Mouse (Mus musculus) limb, embryonic 11.5 days (tissue): ENCODE measurements around the gene Gm21190. TPM values are rescaled to one million over a fixed set of nuclear protein-coding genes. Genes with fewer than 3 reads are reported as not detected.
"Not testable (repeated sequence)": the region's sequence is repeated elsewhere in the genome, so short reads cannot be mapped to it uniquely, and the experiment has no call there.

ENCODE experiments used
- ATAC-seq: fragments of 200-750 bp; cut with Nextera tagmentation; 2 replicates; pipeline ENCODE4 v1.8.0; 2017; ENCODE audit warnings: low read depth; ENCODE audit not compliant: insufficient number of reproducible peaks, low FRiP score, low TSS enrichment
- DNase-seq: peaks from one replicate; pipeline ENCODE4 v3.0.0-alpha.2; 2015; ENCODE audit warnings: low spot score
- H3K27ac ChIP-seq: fragments of 300-500 bp; sonication (generic); replicated peaks from 2 replicates; pipeline ENCODE4 v1.5.1; 2014; ENCODE audit warnings: low read depth, mild to moderate bottlenecking, low read length
- H3K27me3 ChIP-seq: fragments of 300-500 bp; sonication (generic); 2 replicates; pipeline ENCODE4 v1.6.1; 2014; ENCODE audit warnings: mild to moderate bottlenecking, low read length, mixed read lengths; ENCODE audit not compliant: control insufficient read depth, insufficient read depth
- H3K36me3 ChIP-seq: fragments of 300-500 bp; sonication (generic); 2 replicates; pipeline ENCODE4 v1.6.1; 2014; ENCODE audit warnings: mild to moderate bottlenecking, low read length, moderate library complexity, mixed read lengths; ENCODE audit not compliant: control insufficient read depth, insufficient read depth
- H3K4me1 ChIP-seq: fragments of 300-500 bp; sonication (generic); 2 replicates; pipeline ENCODE4 v1.6.1; 2014; ENCODE audit warnings: low read length, mixed read lengths; ENCODE audit not compliant: control insufficient read depth, insufficient read depth
- H3K4me2 ChIP-seq: fragments of 300-500 bp; sonication (generic); 2 replicates; pipeline ENCODE4 v1.6.1; 2014; ENCODE audit warnings: low read depth, mild to moderate bottlenecking, moderate library complexity; ENCODE audit not compliant: severe bottlenecking
- H3K4me3 ChIP-seq: fragments of 300-500 bp; sonication (generic); 2 replicates; pipeline ENCODE4 v1.5.1; 2014; ENCODE audit warnings: low read depth, low read length
- H3K9ac ChIP-seq: fragments of 300-500 bp; sonication (generic); 2 replicates; pipeline ENCODE4 v1.6.1; 2014; ENCODE audit warnings: mild to moderate bottlenecking, low read length
- H3K9me3 ChIP-seq: fragments of 300-500 bp; sonication (generic); 2 replicates; pipeline ENCODE4 v1.6.1; 2016; ENCODE audit warnings: low read length; ENCODE audit not compliant: control insufficient read depth
- WGBS: fragments of 180-500 bp; shearing (Covaris S2); extraction: QIAGEN DNeasy Blood & Tissue Kit; methylation state at CpG from one replicate; pipeline ENCODE4 v1.1.7; 2014; 5-methylcytosine and 5-hydroxymethylcytosine counted together
- polyA plus RNA-seq: library from polyadenylated mRNA; unstranded; fragments of >200 nt; fragmentation: Nextera tagmentation; extraction: Ambion mirVana; gene quantifications from 2 replicates; pipeline ENCODE4 v1.2.1, GENCODE M21; 2014

The Gm21190 gene
- polyA plus RNA-seq, 1 experiment from 2014 or later = not detected

DNA sequence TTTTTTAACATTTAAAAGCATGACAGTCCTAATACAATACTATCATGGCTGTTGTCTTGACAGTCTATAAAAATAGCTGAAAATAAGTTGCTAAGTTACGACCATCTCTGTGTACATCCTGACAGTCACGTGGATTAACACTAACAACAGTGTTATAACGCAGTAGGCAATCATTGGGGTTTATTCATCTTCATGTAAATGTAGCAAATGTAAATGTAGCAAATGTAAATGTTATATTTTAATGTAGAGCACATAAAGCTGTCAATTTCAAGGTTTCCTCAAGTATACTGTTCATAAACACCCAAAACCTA lies 21.8 kb downstream of the Gm21190 start:
- no peak overlapping the region for H3K9ac ChIP-seq
- no peaks in the 10 kb centered on the region for H3K4me1 ChIP-seq
- H3K4me3 ChIP-seq = no peak overlapping the region
- no peak overlapping the region for H3K27ac ChIP-seq
- H3K4me2 ChIP-seq = no peak overlapping the region
- no peaks in the 10 kb centered on the region for H3K36me3 ChIP-seq
- no peaks in the 10 kb centered on the region for H3K27me3 ChIP-seq
- DNase-seq = no peak
- H3K9me3 ChIP-seq = peaks cover 7% of the 10 kb centered on the region
- WGBS = 73% methylated on average over 3 of the region's 3 CpGs
- ATAC-seq = no peak

DNA sequence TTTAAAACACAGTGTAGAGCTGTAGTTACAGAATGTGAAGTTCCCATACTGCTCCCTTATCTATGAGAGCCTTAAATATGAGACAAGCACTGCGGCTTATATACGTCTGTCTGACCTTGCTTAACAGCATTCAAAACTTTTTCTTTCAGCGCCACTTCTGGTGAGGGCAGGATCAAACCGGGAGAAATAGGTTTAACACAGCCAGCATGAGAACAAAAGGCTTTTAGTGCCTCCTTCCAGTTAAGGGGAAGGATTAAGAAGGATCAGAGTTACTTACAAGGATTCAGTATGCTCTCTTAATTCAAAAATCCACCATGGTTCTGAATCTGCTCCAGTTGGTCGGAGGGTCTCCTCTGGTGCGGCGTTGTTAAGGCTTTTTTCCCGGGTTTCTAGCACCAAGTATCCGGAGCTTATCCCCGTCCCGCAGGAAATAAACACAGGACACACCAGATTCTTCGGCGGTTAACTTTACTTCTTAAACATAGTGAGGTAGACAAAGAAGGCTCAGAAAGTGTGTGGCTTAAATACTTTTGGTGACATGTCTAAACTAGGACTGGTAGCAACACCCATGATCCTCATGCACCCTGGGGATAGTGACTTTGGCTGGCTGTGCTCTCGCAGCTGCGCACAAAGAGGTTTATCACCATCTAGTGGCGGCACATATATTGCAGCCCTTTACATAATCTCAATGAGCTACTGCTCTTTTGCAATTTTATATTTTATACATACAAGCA lies 22.3 kb downstream of the Gm21190 start:
- H3K9ac ChIP-seq = no peak overlapping the region
- peaks cover 6% of the 10 kb centered on the region for H3K9me3 ChIP-seq
- no peaks in the 10 kb centered on the region for H3K36me3 ChIP-seq
- H3K27ac ChIP-seq = no peak overlapping the region
- WGBS = 49% methylated on average over 16 of the region's 16 CpGs
- H3K27me3 ChIP-seq = no peaks in the 10 kb centered on the region
- DNase-seq = peak; percentile 77
- no peak overlapping the region for H3K4me2 ChIP-seq
- ATAC-seq = peak; percentile 72; the same call in 1 of the 2 replicates
- no peak overlapping the region for H3K4me3 ChIP-seq
- no peaks in the 10 kb centered on the region for H3K4me1 ChIP-seq

DNA sequence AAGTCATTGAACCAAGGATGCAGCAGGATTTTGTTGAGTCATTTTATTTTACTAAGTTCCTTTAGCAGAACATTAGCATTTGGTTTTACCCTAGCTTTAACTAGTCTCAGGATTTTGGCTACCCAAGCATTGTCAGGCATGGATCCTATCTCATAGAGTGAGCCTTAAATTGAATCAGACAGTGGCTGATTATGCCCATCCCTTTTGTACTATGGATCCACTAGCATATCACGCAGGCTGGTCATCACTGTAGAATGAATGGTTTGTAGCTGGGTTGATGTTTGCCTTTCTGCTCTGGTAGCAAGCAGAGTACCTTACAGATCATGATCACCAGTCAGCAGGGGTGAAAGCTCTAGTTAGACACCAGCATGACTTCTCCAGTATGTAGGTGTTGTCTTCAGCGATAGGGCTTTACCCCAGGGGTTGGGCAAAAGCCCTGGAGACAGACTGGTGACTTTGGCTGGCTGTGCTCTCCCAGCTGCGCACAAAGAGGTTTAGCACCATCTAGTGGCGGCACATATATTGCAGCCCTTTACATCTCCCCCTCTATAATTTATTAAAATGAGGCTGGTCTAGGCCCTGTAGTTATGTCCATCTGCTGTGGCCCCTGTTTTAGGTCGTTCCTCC lies 30.1 kb downstream of the Gm21190 start:
- H3K27me3 ChIP-seq, H3K4me1 ChIP-seq, H3K27ac ChIP-seq, H3K36me3 ChIP-seq, H3K4me2 ChIP-seq, H3K4me3 ChIP-seq, H3K9me3 ChIP-seq, H3K9ac ChIP-seq: not testable (repeated sequence)
- 31% methylated on average over 5 of the region's 5 CpGs for WGBS
- ATAC-seq (peak; percentile 90; the same call in 1 of the 2 replicates), DNase-seq (peak; percentile 22)

DNA sequence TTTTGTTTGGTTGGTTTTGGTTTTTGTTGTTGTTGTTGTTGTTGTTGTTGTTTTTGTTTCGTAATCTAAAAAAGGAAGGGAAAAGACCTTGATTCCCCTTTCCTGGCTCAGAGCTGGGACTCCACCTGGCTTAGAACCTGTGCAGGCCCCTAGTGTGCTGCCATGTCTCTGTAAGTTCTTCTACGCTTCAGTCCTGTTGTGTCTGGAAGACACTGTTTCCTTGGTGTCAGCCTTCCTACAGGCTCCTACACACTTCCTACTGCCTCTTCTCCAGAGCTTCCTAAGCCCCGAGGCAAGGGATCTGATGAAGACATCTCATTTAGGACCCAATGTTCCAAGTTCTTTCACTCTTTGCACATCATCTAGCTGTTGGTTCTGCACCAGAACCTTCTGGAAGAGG lies 30.7 kb downstream of the Gm21190 start:
- not testable (repeated sequence) for H3K36me3 ChIP-seq, H3K27ac ChIP-seq, H3K9me3 ChIP-seq, H3K9ac ChIP-seq, H3K27me3 ChIP-seq, H3K4me1 ChIP-seq, DNase-seq, H3K4me2 ChIP-seq, H3K4me3 ChIP-seq
- 80% methylated on average over 3 of the region's 3 CpGs for WGBS
- peak; percentile 57; the same call in 1 of the 2 replicates for ATAC-seq

DNA sequence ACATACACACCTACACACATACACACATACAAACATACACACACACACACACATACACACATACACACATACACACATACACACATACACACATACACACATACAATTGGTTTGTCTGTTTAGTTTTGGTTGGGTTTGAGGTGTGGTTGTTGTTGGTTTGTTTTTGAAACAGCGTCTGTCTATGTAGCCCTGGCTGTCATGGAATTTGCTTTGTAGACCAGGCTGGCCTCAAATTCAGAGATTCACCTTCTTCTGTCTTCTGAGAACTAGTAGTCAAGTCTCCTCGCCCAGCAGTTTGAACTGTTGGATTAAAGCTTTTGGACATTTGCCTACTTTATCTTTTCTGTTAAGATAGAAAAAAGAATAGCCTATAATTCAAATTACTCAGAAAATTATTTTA lies 38.1 kb downstream of the Gm21190 start:
- not testable (repeated sequence) for H3K27me3 ChIP-seq, H3K9ac ChIP-seq, H3K4me3 ChIP-seq, H3K27ac ChIP-seq, H3K4me2 ChIP-seq, H3K36me3 ChIP-seq, ATAC-seq, H3K4me1 ChIP-seq, H3K9me3 ChIP-seq
- peak; percentile 23 for DNase-seq
- WGBS = 64% methylated on average over 2 of the region's 2 CpGs

DNA sequence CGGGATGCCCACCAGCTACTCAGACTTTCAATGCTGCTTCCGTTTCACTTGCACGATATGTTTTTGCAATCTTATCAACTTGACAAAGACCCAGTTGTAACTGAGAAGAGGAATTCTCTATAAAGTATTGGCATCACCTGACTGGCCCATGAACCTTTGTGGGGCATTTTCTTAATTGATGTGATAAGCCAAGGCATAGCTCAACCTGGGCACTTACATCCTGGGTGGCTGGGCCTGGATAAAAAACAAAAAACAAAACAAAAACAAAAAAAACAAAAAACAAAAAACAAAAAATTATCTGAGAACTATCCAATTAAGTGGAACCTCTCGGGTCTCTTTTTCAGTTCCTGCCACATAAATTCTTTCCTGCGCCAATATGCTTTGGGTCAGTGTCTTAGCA lies 40.3 kb downstream of the Gm21190 start:
- H3K9me3 ChIP-seq = peaks cover 2% of the 10 kb centered on the region; the same call in 1 of the 2 replicates
- H3K36me3 ChIP-seq = no peaks in the 10 kb centered on the region
- no peak overlapping the region for H3K4me3 ChIP-seq
- ATAC-seq (peak; percentile 87), DNase-seq (peak; percentile 20)
- no peak overlapping the region for H3K27ac ChIP-seq
- H3K4me1 ChIP-seq = no peaks in the 10 kb centered on the region
- no peaks in the 10 kb centered on the region for H3K27me3 ChIP-seq
- 81% methylated on average over 5 of the region's 5 CpGs for WGBS
- H3K9ac ChIP-seq = no peak overlapping the region
- H3K4me2 ChIP-seq = no peak overlapping the region

DNA sequence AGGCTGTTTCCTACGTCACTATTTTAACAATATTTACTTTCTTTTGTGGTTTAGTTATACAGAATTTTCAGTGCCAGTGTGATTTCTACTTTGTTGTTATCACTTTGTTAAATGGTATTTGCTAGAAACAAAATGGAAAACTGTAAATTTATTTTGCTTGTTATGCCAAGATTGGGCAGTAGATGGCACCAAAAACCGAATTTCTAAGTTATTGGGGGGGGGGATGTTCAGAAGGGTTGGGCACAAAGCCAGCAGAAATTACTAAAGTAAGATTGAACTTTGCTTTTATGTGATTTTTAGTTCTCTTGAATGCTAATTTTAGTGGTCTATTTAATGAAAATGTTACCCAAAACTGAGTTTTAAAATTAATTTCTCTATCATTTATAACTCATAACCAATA lies 44.4 kb downstream of the Gm21190 start:
- H3K4me3 ChIP-seq, DNase-seq, H3K4me1 ChIP-seq, H3K9me3 ChIP-seq, H3K27me3 ChIP-seq, H3K36me3 ChIP-seq, H3K27ac ChIP-seq, ATAC-seq, H3K4me2 ChIP-seq, H3K9ac ChIP-seq: not testable (repeated sequence)
- WGBS = 27% methylated on average over 2 of the region's 2 CpGs

DNA sequence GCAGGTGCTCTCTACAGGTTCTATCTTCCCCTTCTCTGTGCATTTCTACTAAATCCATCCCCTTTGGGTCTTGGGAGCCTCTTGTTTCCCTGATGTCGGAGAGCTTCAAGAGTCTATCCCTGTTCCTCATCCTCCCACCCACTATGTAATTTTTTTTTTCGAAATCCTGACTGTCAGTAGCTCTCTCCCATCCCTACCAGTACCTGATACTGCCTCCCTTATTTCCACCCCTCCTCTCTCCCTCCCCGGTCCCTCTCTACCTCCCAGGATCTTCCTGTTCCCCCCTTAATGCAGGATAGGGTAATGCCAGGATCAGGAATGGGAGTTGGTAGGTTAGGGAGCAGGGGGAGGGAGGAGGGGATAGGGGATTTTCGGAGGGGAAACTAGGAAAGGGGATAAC lies 45.4 kb downstream of the Gm21190 start:
- DNase-seq = peak; percentile 19
- H3K27ac ChIP-seq, H3K36me3 ChIP-seq, H3K4me3 ChIP-seq, ATAC-seq, H3K4me1 ChIP-seq, H3K4me2 ChIP-seq, H3K9me3 ChIP-seq, H3K27me3 ChIP-seq, H3K9ac ChIP-seq: not testable (repeated sequence)
- WGBS = 59% methylated on average over 4 of the region's 4 CpGs

DNA sequence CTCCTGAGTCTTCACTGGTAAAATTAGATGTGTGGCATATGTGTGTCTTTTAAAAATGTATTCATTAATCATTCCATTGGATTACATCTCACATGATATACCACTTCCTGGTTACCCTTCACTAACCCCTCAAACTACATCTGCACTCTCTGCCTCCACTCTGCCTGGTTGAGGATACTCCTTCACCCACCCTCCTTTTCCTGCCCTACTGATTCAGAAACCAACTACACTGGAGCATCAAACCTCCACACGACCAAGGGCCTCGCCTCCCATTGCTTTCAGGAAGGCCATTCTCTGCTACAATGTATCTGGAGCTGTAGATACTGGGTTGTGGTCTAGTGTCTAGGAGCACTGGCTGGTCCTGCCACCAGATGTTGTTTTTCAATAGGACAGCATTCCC lies 46.2 kb downstream of the Gm21190 start:
- H3K4me2 ChIP-seq, H3K36me3 ChIP-seq: not testable (repeated sequence)

More for the DNA sequence above, 46.2 kb downstream of the Gm21190 start:
- not testable (repeated sequence) for H3K4me1 ChIP-seq, H3K9me3 ChIP-seq, H3K27ac ChIP-seq, H3K27me3 ChIP-seq, H3K4me3 ChIP-seq, DNase-seq, H3K9ac ChIP-seq, ATAC-seq
- 61% methylated on average over 2 of the region's 2 CpGs for WGBS
